Mouse (Mus musculus) midbrain, postnatal 0 days (tissue): ENCODE data around the gene Kpna6. TPM values are rescaled to one million over a fixed set of nuclear protein-coding genes. Genes with fewer than 3 reads are reported as not detected.
A peak's percentile ranks its signal among the peaks of the same experiment; 100 is the strongest.
"Not testable (repeated sequence)": the region's sequence is repeated elsewhere in the genome, so short reads cannot be mapped to it uniquely, and the experiment has no call there.

Experiments
- ATAC-seq: fragments of 200-750 bp; cut with Nextera tagmentation; 2 replicates; pipeline ENCODE4 v1.8.0; 2017; ENCODE audit warnings: moderate number of reproducible peaks, mild to moderate bottlenecking, moderate TSS enrichment, moderate library complexity; ENCODE audit not compliant: low FRiP score
- DNase-seq: peaks from one replicate; pipeline ENCODE4 v3.0.0-alpha.2; 2015; ENCODE audit warnings: low spot score
- H3K27ac ChIP-seq: fragments of 300-500 bp; sonication (generic); 2 replicates; pipeline ENCODE4 v1.5.1; 2014; ENCODE audit warnings: low read depth, mild to moderate bottlenecking, low read length, mixed read lengths
- H3K27me3 ChIP-seq: fragments of 300-500 bp; sonication (generic); 2 replicates; pipeline ENCODE4 v1.6.1; 2014; ENCODE audit warnings: low read length, control low read depth, mixed read lengths; ENCODE audit not compliant: insufficient read depth
- H3K36me3 ChIP-seq: fragments of 300-500 bp; sonication (generic); 2 replicates; pipeline ENCODE4 v1.6.1; 2014; ENCODE audit warnings: low read length, control low read depth, mixed read lengths; ENCODE audit not compliant: insufficient read depth
- H3K4me1 ChIP-seq: fragments of 300-500 bp; sonication (generic); 2 replicates; pipeline ENCODE4 v1.6.1; 2014; ENCODE audit warnings: mild to moderate bottlenecking, control low read depth, antibody characterized with exemption, low read length, mixed read lengths; ENCODE audit not compliant: insufficient read depth
- H3K4me2 ChIP-seq: fragments of 300-500 bp; sonication (generic); 2 replicates; pipeline ENCODE4 v1.6.1; 2014; ENCODE audit warnings: low read depth, mild to moderate bottlenecking, low read length, mixed read lengths; ENCODE audit not compliant: poor library complexity, severe bottlenecking
- H3K4me3 ChIP-seq: fragments of 300-500 bp; sonication (generic); 2 replicates; pipeline ENCODE4 v1.5.1; 2014; ENCODE audit warnings: low read depth, mild to moderate bottlenecking, low read length, moderate library complexity
- H3K9ac ChIP-seq: fragments of 300-500 bp; sonication (generic); replicated peaks from 2 replicates; pipeline ENCODE4 v1.6.1; 2014; ENCODE audit warnings: mild to moderate bottlenecking, low read length, moderate library complexity, mixed read lengths; ENCODE audit not compliant: poor library complexity, severe bottlenecking
- H3K9me3 ChIP-seq: fragments of 300-500 bp; sonication (generic); 2 replicates; pipeline ENCODE4 v1.6.1; 2016; ENCODE audit warnings: low read length, control low read depth
- CTCF ChIP-seq: IDR thresholded peaks from 2 replicates; pipeline ENCODE4 v1.5.1; 2016; ENCODE audit warnings: antibody characterized with exemption, mild to moderate bottlenecking
- WGBS: fragments of 180-500 bp; shearing (Covaris S2); extraction: QIAGEN DNeasy Blood & Tissue Kit; methylation state at CpG from one replicate; pipeline ENCODE4 v1.1.7; 2014; 5-methylcytosine and 5-hydroxymethylcytosine counted together
- polyA plus RNA-seq: library from polyadenylated mRNA; unstranded; fragments of >200 nt; fragmentation: Nextera tagmentation; extraction: Ambion mirVana; gene quantifications from 2 replicates; pipeline ENCODE4 v1.2.1, GENCODE M21; 2015
- total RNA-seq: library from RNA; depleted of rRNA; stranded (reverse); fragments of >200 nt; gene quantifications from 2 replicates; pipeline ENCODE4 v1.2.3, GENCODE M21; 2014

Kpna6 gene
- total and polyA plus RNA-seq, 2 experiments from 2014 or later, result 14.9 to 65.3 TPM

- TF ChIP-seq CTCF, result peak; percentile 95
- Histone ChIP-seq H3K4me3 (no peak overlapping the region), H3K4me2 (0 out of 2 replicates have a peak overlapping the region, but pooled peaks have one; percentile 9), H3K4me1 (peaks cover 15% of the 10 kb centered on the region), H3K36me3 (peaks cover 22% of the 10 kb centered on the region), H3K9me3 (no peaks in the 10 kb centered on the region), H3K9ac (no peak overlapping the region; the same call in 1 of the 2 replicates), H3K27me3 (no peaks in the 10 kb centered on the region), H3K27ac (peak overlapping the region; percentile 85)
- ATAC-seq (peak; percentile 12), DNase-seq (peak; percentile 95)
- WGBS, result 32% methylated on average over 17 of the region's 17 CpGs
Measured at GRCm38 (mm10) chr4:129701503-129702377, 29.2 kb upstream of the Kpna6 start.

- 91% methylated on average over 6 of the region's 6 CpGs for WGBS
- not testable (repeated sequence) for H3K9ac ChIP-seq
Measured at GRCm38 (mm10) chr4:129700661-129701060, 28.1 kb upstream of the Kpna6 start.

GRCm38 (mm10) chr4:129700216-129700615, 27.6 kb upstream of the Kpna6 start:
- Histone ChIP-seq H3K9ac (no peak overlapping the region), H3K4me1 (peaks cover 15% of the 10 kb centered on the region), H3K4me2 (no peak overlapping the region), H3K36me3 (peaks cover 17% of the 10 kb centered on the region), H3K4me3 (no peak overlapping the region), H3K27me3 (no peaks in the 10 kb centered on the region), H3K9me3 (no peaks in the 10 kb centered on the region), H3K27ac (no peak overlapping the region)
- WGBS, result 66% methylated on average over 1 of the region's 1 CpGs
- ATAC-seq, result no peak
- no peak for DNase-seq
- no peak for TF ChIP-seq CTCF

More at GRCm38 (mm10) chr4:129700661-129701060, 28.1 kb upstream of the Kpna6 start:
- Histone ChIP-seq H3K4me1 (peaks cover 15% of the 10 kb centered on the region), H3K36me3 (peaks cover 19% of the 10 kb centered on the region)
- DNase-seq, ATAC-seq, H3K4me3 ChIP-seq, H3K27me3 ChIP-seq, H3K27ac ChIP-seq, H3K4me2 ChIP-seq, H3K9me3 ChIP-seq: not testable (repeated sequence)

- peak overlapping the region; percentile 93 for H3K27ac ChIP-seq
- H3K9ac ChIP-seq, result peak overlapping the region; percentile 74
- no peak for ATAC-seq
- H3K4me3 ChIP-seq, result peak overlapping the region; percentile 69; the same call in 1 of the 2 replicates
- peaks cover 11% of the 10 kb centered on the region for H3K36me3 ChIP-seq
- H3K4me1 ChIP-seq, result peaks cover 11% of the 10 kb centered on the region
- TF ChIP-seq CTCF, result no peak
- no peaks in the 10 kb centered on the region for H3K9me3 ChIP-seq
- no peak for DNase-seq
- H3K4me2 ChIP-seq, result peak overlapping the region; percentile 65
- no peaks in the 10 kb centered on the region for H3K27me3 ChIP-seq
- WGBS, result 75% methylated on average over 7 of the region's 7 CpGs
Measured at GRCm38 (mm10) chr4:129697191-129697590, 24.6 kb upstream of the Kpna6 start.

- H3K9me3 ChIP-seq, result no peaks in the 10 kb centered on the region
- peaks cover 19% of the 10 kb centered on the region for H3K36me3 ChIP-seq
- peak within 1 kb of the TSS; percentile 65 for H3K4me2 ChIP-seq
- H3K4me3 ChIP-seq, result peak within 1 kb of the TSS; percentile 69
- H3K27ac ChIP-seq, result peak within 1 kb of the TSS; percentile 93
- DNase-seq (peak; percentile 97), ATAC-seq (peak; percentile 86)
- peaks cover 6% of the 10 kb centered on the region for H3K4me1 ChIP-seq
- TF ChIP-seq CTCF, result no peak
- H3K27me3 ChIP-seq, result no peaks in the 10 kb centered on the region
- H3K9ac ChIP-seq, result peak within 1 kb of the TSS; percentile 74
- WGBS, result under 1% methylated on average over 42 of the region's 57 CpGs
Measured at GRCm38 (mm10) chr4:129696158-129696985, 23.8 kb upstream of the Kpna6 start, which contains the start of gene Tmem39b. Gene Tmem39b (minus strand): TSS chr4:129696838.
